Mouse (Mus musculus) megakaryocyte-erythroid progenitor cell, adult 5-6 weeks (primary cell): Measurements from ENCODE around the gene Ccdc40. TPM values are rescaled to one million over a fixed set of nuclear protein-coding genes. Genes with fewer than 3 reads are reported as not detected.
A peak's percentile ranks its signal among the peaks of the same experiment; 100 is the strongest.
"Not testable (repeated sequence)": the region's sequence is repeated elsewhere in the genome, so short reads cannot be mapped to it uniquely, and the experiment has no call there.

ENCODE experiments used
- ATAC-seq: replicated peaks from 2 replicates; pipeline ENCODE4 v1.8.0; 2016; ENCODE audit warnings: mild to moderate bottlenecking, inconsistent platforms; ENCODE audit not compliant: severe bottlenecking, poor library complexity, low FRiP score, low TSS enrichment
- total RNA-seq, 2 experiments: library from RNA; stranded (forward) in 1 of 2; stranded (reverse) in 1 of 2; fragments of 200-1000, 215-1000 nt in 1 of 2; fragments of >200 nt in 1 of 2; fragmentation: Nextera tagmentation in 1 of 2; gene quantifications; 2 replicates each; pipeline ENCODE4 v1.2.3; 2014 to 2017

The Ccdc40 gene
- total RNA-seq, 2 experiments from 2014 or later: 4.3 to 6.4 TPM

DNA sequence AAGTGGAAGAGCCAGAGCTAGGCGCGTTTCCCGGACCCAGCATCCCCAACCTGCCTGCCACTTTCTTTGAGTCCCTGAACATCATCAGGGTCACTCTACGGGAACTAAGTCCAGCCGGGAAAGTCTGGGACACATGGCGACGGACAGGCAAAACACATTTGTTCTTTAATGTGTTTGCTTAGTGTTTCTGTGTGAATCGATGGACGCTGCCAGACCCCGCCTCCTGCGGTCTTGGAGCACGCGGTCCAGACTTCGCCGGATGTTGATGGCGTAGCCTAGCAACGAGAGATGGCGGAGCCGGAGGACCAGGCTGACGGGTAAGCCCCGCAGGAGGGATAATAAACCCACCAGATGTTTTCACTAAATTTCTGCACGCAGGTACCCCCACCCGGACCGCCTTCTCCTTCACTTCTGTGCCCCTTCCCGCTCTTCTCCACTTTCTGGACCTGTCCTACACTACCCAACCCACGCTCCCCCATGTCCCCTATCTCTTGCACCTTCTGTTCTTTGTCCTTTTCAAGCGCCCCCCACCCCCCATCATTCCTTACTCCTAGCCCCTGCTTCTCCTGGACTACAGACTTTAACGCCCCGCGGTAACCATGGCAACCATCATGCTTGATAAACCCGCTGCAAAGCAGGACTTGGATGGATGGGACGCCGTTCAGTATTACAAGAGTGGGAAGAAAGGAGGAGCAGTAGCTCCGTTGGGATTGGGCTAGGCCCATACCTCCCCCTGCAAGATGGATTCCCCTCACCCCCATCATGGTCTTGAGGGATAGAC is 664 bp downstream of the Ccdc40 start:
- peak; percentile 34; the same call in 1 of the 2 replicates for ATAC-seq

DNA sequence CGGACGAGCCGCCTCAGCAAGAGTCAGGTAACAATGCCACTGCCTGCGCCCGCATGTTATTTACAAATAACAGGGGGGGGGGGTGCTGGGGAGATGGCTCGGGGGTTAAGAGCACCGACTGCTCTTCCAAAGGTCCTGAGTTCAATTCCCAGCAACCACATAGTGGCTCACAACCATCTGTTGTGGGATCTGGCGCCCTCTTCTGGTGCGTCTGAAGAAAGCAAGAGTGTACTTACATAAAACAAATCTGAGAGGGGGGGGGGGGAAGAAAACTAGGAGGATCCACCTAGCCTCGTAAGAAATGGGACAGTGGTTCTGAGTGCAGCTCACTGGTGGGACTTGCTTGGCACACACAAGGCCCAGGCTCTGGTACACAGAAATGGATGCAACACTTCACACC is 6.4 kb downstream of the Ccdc40 start:
- no peak for ATAC-seq

DNA sequence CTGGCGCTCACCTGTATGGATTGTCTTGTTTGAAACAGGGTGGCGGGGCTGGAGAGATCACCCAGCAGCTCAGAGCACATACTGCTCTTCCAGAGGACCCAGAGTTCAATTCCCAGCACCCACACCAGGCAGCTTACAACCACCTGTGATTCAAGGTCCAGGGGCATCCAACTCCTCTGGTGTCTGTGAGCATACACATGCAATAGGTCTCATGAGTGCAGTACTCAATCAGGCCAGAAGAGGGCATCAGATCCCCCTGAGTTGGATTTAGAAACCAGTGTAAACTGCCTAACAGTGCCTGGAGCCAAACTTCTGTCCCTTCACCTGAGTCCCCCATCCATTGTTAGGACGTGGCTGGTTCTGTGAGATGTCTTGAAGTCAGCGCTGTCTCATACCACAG is 7.2 kb downstream of the Ccdc40 start:
- peak; percentile 64 for ATAC-seq

DNA sequence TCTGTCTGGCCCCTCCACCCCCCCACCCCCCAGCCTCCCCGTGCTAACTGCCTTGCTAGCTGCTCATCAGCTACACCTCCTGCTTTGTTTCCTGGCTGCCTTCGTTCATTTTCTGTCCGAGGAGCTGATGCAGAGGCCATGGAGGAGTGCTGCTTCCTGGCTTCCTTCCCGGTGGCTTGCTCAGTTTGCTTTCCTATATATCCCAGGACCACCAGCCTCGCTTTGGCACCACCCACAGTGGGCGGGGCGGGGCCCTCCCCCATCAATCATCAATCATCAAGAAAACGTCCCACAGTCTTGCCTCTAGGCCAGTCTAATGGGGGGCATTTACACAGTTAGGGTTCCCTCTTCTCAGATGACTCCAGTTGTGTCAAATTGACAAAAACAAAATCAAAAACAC is 8.0 kb downstream of the Ccdc40 start:
- no peak for ATAC-seq

DNA sequence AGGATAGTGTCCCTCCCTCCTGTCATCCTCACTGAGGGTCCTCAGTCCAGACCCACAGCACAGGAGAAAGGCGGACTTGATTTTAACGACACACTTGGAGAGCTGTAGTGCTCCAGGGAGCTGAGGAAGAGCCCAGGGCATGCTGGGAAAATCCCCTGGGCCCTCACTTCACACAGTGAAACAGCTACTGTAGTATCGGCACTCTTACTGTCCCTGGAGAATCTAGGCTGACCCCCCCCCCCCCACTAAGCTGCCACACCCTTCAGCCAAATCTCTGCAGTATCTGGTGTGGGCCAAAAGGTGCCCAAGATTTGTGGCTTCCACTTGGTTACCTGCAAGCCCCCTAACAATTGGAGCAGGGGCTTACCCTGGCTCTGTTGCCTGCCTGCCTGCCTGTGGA is 8.6 kb downstream of the Ccdc40 start:
- ATAC-seq: no peak

DNA sequence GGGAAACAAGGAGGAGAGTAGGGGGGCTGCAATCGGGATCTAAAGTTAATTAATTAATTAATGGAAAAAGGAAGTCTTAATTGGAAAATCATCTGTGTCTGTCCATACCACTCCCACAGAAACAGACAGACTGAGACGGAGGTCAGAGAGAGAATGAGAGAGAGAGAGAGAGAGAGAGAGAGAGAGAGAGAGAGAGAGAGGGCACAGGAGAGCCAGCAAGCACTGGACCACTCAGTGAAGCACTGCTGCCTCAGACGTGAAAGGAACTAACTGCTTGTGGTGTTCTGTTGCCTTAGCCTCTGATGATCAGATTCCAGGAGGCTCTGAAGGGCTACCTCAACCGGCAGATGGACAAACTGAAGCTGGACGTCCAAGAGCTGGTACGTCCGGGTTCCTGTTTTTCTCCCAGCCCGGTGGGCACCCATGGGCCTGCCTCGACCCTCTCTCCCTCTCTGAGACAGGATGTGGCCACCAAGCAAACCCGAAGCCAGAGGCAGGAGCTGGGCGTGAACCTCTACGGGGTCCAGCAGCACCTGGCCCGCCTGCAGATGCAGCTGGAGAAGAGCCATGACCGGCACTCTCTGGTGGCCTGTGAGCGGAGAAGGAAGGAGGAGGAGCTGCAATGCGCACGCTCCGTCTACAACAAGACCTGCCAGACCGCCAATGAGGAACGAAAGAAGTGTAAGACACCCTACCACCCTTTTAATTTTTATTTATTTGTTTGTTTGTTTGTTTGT is 9.4 kb downstream of the Ccdc40 start:
- ATAC-seq: peak; percentile 59

DNA sequence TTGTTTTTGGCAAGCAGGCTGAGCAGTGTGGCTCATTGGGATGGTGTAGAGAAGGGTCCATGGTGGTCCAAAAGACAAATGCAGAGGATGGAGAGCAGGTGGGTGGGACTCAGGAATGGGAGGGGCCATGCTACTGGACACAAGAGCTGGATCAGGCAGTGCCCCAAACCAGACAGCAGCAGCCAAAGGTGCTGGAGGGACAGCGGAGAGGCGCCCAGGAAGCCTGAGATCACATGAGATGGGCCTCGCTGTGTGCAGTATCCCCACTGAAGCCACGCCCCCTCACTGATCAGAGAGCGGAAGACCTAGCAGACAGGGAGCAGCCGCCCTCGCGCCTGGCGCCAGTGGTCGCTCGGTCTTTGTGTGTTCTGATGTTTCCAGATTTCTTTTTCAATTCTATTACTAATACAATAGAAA is 9.9 kb downstream of the Ccdc40 start:
- peak; percentile 81 for ATAC-seq

DNA sequence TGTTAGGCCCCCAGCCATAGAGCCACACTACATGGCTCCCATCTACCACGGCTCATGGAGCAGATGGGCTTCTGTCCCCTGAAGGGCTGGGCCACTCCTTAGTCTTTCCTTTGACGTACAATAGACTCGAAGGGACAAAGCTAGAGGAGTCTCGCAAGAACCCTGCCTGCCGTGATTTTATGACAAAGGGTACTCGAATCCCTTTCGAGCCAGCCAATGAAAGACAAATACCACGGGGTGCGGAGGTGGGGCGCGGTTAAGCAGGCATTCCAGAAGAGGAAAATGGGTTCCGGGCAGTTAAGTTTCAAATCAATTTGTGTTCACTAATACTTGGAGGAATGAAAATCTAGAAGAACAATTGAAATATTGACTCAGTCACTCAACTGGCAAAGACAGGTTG is 11.1 kb downstream of the Ccdc40 start:
- no peak for ATAC-seq

DNA sequence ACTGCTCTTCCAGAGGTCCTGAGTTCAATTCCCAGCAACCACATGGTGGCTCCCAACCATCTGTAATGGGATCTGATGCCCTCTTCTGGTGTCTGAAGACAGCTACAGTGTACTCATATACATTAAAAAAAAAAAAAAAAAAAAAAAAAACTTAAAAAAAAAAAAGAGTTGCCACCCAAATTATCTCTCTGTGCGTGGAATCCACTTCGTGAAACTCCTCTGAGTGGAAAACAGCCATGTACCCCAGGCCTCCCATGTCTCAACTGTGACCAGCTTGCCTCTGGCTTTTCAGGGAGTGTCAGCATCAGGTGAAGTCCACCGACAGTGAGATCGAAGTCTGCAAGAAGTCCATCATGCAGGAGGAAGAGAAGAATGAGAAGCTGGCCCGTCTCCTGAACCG is 17.2 kb downstream of the Ccdc40 start:
- ATAC-seq: not testable (repeated sequence)

DNA sequence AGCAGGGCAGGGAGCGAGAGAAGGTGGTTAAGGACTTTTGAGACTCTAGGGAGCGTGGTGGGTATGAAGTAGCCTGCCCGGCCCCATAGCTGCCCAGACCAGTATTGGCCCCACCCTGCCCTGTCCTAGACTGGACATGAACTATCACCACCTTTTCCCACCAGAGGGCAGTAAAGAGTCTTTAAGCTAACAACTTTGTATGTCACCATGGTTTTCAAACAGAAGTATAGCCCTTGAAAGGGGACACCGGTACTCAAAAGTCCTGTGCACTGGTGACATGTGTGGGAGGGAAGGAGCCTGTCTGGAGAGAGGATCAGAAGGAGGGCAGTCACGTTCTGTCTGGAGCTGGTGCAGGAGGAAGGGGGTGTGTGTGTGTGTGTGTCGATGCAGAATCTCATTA is 20.6 kb downstream of the Ccdc40 start:
- ATAC-seq: peak; percentile 62

DNA sequence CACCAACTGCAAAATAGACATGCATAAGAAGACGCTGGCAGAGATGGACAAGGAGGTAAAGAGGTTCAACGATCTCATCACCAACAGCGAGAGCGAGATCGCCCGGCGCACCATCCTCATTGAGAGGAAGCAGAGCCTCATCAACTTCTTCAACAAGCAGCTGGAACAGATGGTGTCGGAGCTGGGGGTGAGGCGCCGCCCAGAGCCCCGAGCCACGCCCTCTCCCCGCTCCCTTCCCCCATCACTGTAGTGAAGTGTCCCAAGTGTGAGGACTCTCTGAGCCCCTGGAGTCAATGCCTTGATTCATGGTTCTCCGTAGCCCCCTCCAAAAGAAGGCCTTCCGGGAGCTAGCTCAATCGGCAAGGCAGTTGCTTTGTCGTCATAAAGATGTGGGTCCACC is 22.6 kb downstream of the Ccdc40 start:
- no peak for ATAC-seq

DNA sequence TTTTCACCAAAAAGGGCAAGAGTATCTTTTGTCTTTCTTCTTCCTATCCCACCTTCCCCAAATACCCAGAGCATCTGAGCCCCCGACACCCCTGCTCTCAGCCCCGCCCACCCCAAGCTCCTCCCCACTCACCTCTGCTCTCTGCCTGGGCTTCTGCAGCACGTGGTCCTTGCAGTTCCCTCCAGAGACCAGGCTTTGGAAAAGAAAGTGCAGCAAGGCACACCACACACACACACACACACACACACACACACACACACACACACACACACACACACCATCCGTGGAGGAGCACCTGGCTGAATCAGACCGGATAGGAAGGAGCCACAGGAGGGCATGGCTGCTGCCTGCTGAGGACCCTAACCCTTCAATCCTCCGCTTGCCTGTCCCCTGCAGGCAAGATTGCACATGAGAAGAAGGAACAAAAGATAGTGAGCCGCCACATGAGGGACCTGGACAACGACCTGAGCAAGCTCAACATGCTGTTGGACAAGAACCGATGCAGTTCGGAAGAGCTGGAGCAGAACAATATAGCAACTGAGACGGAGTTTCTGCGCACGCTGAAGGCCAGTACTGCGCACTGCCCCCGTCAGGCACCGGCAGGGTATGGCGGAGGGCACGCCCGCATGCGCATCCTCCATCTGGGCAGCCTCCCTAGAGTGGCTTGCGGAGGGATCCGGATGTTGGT is 24.6 kb downstream of the Ccdc40 start:
- peak; percentile 88 for ATAC-seq

DNA sequence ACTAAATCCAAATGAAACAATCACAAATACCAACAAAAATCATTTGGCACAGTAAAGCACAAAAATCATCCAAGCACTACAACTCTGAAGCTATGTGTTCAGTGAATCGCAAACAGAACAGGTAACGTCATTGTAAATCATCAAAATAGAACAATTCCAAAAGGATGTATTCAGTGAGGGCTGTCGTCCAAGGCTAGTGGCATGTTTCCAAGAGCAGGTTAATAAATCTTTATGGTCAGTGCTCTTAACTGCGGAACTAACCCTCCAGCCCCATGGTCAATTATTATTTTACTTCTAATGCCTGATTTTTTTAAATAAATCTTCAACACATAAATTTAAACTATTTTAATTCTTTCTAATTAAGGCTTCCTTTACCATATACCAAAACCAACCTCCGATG is 28.2 kb downstream of the Ccdc40 start:
- ATAC-seq: not testable (repeated sequence)

DNA sequence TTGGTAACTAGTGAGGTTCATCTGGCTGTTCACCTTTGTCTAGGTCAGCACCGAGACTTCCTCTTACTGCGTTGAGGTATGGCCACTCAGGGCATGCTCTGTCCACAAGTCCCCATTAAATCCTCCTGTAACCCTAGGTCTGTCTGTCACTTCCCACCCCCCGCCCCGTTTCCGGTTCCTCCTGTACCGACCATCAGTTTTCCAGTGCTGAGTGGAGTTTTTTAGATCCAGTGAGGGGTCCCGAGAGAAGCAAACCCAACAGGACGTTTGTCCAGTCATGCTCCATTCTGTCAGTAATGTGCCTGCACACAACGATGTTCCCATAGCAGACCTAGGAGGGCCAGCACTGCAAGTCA is 29.8 kb downstream of the Ccdc40 start:
- no peak for ATAC-seq

DNA sequence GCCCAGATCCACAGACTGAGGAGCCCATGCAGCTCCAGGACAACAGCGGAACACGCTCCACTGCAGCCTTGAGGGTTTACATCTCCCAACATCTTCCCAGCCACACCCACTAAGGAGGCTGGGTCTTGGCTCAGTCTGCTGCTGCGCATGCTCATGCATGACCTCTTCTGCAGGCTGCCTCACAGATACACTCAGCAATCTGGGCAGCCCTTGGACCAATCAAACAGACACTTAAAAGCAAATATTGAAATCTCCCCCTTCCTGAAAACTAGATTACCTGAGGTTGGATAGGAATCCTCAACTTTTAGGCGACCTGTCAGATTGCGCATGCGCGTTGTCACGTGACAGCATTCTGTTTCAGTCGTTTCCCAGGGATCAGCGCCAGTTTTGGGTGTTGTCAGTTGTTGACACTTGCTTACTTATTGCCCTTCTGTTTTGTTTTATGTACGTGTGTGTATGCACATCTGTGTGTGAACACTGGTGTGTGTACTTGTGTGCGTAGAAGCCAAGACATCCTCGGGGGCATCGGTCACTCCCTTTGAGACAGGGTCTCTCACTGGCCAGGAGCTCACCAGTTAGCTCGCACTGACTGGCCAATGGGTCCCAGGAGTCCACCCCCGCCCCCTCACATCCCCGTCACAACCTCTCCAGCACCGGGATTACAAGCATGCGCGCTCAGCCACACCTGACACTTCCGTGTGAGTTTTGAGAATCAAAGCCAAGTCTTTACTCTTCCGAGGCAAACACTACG is 30.4 kb downstream of the Ccdc40 start:
- ATAC-seq: peak; percentile 74

DNA sequence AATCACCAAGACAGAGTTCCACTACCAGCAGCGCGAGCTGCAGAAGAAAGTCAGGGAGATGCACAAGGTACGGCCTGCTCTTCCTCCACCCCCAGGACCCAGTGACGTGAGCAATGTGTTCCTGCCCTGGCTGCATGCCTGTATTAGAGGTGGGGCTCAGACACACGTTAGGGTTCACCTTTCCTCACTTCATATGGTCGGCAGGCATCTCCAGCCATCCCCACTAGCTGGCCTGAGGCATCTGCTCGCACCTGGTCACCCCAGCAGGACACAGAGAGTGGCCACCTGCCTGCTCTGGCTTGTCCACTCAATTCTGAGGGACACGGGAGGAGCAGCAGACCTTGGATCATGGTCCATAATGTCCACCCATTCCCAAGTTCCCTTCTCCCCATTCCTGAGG is 31.6 kb downstream of the Ccdc40 start:
- ATAC-seq: no peak

DNA sequence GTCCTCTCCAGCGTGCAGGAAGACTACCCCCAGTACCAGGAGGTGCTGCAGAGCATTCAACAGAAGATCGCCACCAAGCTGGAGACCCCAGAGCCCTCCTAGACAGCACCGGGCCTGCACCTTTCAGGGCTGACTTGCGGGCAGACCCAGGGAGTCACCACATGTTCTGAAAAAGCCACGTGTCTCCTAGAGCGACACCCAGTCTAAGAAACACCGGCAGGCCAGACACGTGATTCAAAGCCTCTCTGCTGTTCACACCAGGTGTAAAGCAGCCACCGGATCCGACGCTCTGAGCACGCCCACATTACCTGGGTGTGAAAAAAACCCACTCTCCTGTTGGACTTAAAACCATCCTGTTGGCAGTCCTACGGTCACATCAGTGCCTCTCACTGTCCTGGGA is 36.0 kb downstream of the Ccdc40 start:
- no peak for ATAC-seq

DNA sequence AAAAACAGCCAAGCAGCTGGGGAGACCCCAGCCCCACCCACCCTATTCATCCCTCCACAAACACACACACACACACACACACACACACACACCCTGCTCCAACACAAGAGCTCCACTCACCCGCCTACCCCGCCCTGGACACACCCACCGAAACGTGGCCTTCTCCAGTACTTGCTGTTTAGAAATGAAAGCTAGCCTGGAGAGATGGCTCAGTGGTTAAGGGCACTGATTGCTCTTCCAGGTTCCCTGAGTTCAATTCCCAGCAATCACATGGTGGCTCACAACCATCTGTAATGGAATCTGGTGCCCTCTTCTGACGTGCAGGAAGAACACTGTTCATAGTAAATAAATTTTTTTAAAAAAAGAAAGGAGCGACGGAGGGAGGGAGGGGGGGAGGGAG is 37.4 kb downstream of the Ccdc40 start:
- no peak for ATAC-seq

DNA sequence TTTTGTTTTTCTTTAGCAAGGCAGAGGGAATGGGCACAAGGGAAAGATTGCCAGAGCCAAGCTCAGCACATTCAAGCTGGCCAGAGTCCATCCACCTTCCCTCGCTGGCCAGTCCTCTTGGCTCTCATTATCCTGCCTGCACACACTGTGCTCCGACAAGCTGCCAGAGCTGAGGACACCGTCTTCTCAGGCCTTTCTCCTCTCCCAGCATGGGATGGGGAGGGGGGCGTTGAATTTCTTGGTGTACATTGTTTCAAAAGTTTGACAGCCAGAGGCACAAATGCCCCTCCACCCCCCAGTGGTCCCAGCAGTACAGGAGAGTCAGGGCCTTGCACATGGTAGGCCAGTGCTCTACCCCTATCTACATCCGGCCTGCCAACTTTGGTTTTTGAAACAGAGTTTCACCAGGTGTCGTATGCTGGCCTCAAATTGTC is 38.9 kb downstream of the Ccdc40 start:
- peak; percentile 6; the same call in 1 of the 2 replicates for ATAC-seq
